In genomic region chr12:5087787-5088519, GRCm38 (mm10) we compare ENCODE assay signal across 8 mouse cellular contexts.
DNase-seq lines count a peak whose midpoint lies in the region; ATAC-seq and TF ChIP-seq lines count a peak whose summit lies in the region.

No protein-coding gene starts in this region.

- H3K79me2 ChIP-seq in liver, adult 2 months (ENCODE audit: control insufficient read depth, insufficient read depth, low read length), result no peaks in the 10 kb centered on the region

- TF ChIP-seq POLR2A in liver, adult 2 months (IDR thresholded peaks at IDR 0.05; ENCODE audit: extremely low read depth, insufficient read depth, low read length), result no peak

- 0 out of 2 replicates have a peak, but pooled peaks cover 4% of the 10 kb centered on the region for H3K4me1 ChIP-seq in liver, adult 2 months (ENCODE audit: control insufficient read depth, insufficient read depth, low read length)
- peaks cover 18% of the 10 kb centered on the region for H3K4me1 ChIP-seq in midbrain, embryonic 15.5 days
- no peaks in the 10 kb centered on the region; the same call in 1 of the 2 replicates for H3K4me1 ChIP-seq in liver, embryonic 11.5 days (replicated peaks; ENCODE audit: control insufficient read depth, insufficient read depth, low read length)

- TF ChIP-seq CTCF in liver, adult 2 months (IDR thresholded peaks at IDR 0.05; ENCODE audit: low read depth, low read length), result no peak

- no peaks in the 10 kb centered on the region for H3K36me3 ChIP-seq in liver, adult 2 months (ENCODE audit: control insufficient read depth, insufficient read depth, low read length)
- H3K36me3 ChIP-seq in midbrain, embryonic 15.5 days (replicated peaks), result peaks cover 17% of the 10 kb centered on the region; the same call in 1 of the 2 replicates
- H3K36me3 ChIP-seq in liver, embryonic 11.5 days (ENCODE audit: control insufficient read depth, insufficient read depth, low read length), result no peaks in the 10 kb centered on the region

- no peak overlapping the region for H3K9ac ChIP-seq in liver, adult 2 months (ENCODE audit: low read depth, low read length)
- H3K9ac ChIP-seq in midbrain, embryonic 15.5 days, result no peak overlapping the region
- H3K9ac ChIP-seq in liver, embryonic 11.5 days (ENCODE audit: low read depth, low read length), result no peak overlapping the region

- WGBS in liver, adult 2 months, result 49% methylated on average over 10 of the region's 10 CpGs
- 27% methylated on average over 10 of the region's 10 CpGs for WGBS in midbrain, embryonic 15.5 days
- 45% methylated on average over 10 of the region's 10 CpGs for WGBS in liver, embryonic 11.5 days

- no peaks in the 10 kb centered on the region for H3K27me3 ChIP-seq in liver, adult 2 months (ENCODE audit: control insufficient read depth, insufficient read depth, low read length)
- no peaks in the 10 kb centered on the region for H3K27me3 ChIP-seq in midbrain, embryonic 15.5 days (replicated peaks)
- H3K27me3 ChIP-seq in liver, embryonic 11.5 days (replicated peaks; ENCODE audit: control insufficient read depth, insufficient read depth, low read length), result no peaks in the 10 kb centered on the region

- no peak overlapping the region for H3K4me3 ChIP-seq in liver, adult 2 months (ENCODE audit: insufficient read depth, low read depth, low read length)
- no peak overlapping the region for H3K4me3 ChIP-seq in midbrain, embryonic 15.5 days
- no peak overlapping the region for H3K4me3 ChIP-seq in liver, embryonic 11.5 days (ENCODE audit: low read depth, low read length)

- peak; percentile 10 for DNase-seq in liver, adult 2 months (ENCODE audit: extremely low read depth, low read depth, low spot score)
- DNase-seq in liver, result no peak
- DNase-seq in cerebellum, postnatal 36 days, result peak; percentile 66 to 70
- DNase-seq in heart, postnatal 10 days, result peak; percentile 65 to 73
- DNase-seq in layer of hippocampus, adult 18-20 months (ENCODE audit: low spot score in 2 of 2), result peak; percentile 81 to 94
- DNase-seq in liver, embryonic 11.5 days (ENCODE audit: low spot score), result no peak
- no peak for DNase-seq in thymus, postnatal 4 days

- H3K27ac ChIP-seq in liver, adult 2 months (replicated peaks; ENCODE audit: insufficient read depth, low read depth, low read length), result no peak overlapping the region
- H3K27ac ChIP-seq in midbrain, embryonic 15.5 days, result peak overlapping the region; percentile 66
- no peak overlapping the region for H3K27ac ChIP-seq in liver, embryonic 11.5 days (ENCODE audit: low read depth, low read length)

- ATAC-seq in midbrain, embryonic 15.5 days (replicated peaks), result peak; percentile 82
- ATAC-seq in liver, embryonic 11.5 days (replicated peaks; ENCODE audit: low FRiP score), result no peak

- no peaks in the 10 kb centered on the region for H3K9me3 ChIP-seq in midbrain, embryonic 15.5 days
- no peaks in the 10 kb centered on the region for H3K9me3 ChIP-seq in liver, embryonic 11.5 days (ENCODE audit: control insufficient read depth, low read length)

- no peak overlapping the region for H3K4me2 ChIP-seq in midbrain, embryonic 15.5 days
- H3K4me2 ChIP-seq in liver, embryonic 11.5 days, result no peak overlapping the region

- intact Hi-C loops in heart, postnatal 10 days (cut with DNase I), result no loop called here

Comparison
In these comparisons a context has a peak if more than half of its experiments do, and no peak if none do; other contexts are left out.
1. DNase-seq: peak in liver, adult 2 months (single experiment), cerebellum, postnatal 36 days (2 of 2), heart, postnatal 10 days (2 of 2) and layer of hippocampus, adult 18-20 months (2 of 2); none in liver (single experiment), liver, embryonic 11.5 days (single experiment) and thymus, postnatal 4 days (single experiment).